Mouse (Mus musculus) heart, embryonic 12.5 days (tissue): ENCODE measurements around the gene Gpr15. TPM values are rescaled to one million over a fixed set of nuclear protein-coding genes. Genes with fewer than 3 reads are reported as not detected.

Source experiments
- ATAC-seq: fragments of 200-750 bp; cut with Nextera tagmentation; 2 replicates; pipeline ENCODE4 v1.8.0; 2017; ENCODE audit warnings: moderate TSS enrichment, moderate library complexity; ENCODE audit not compliant: insufficient number of reproducible peaks, low FRiP score
- H3K27ac ChIP-seq: fragments of 300-500 bp; sonication (generic); 2 replicates; pipeline ENCODE4 v1.5.1; 2016; ENCODE audit warnings: mild to moderate bottlenecking, moderate library complexity; ENCODE audit not compliant: poor library complexity, severe bottlenecking
- H3K27me3 ChIP-seq: fragments of 300-500 bp; sonication (generic); replicated peaks from 2 replicates; pipeline ENCODE4 v1.6.1; 2016; ENCODE audit warnings: mild to moderate bottlenecking, moderate library complexity
- H3K36me3 ChIP-seq: fragments of 300-500 bp; sonication (generic); 2 replicates; pipeline ENCODE4 v1.6.1; 2016; ENCODE audit warnings: mild to moderate bottlenecking, moderate library complexity
- H3K4me1 ChIP-seq: fragments of 300-500 bp; sonication (generic); replicated peaks from 2 replicates; pipeline ENCODE4 v1.6.1; 2016; ENCODE audit warnings: mild to moderate bottlenecking
- H3K4me2 ChIP-seq: fragments of 300-500 bp; sonication (generic); 2 replicates; pipeline ENCODE4 v1.6.1; 2016; ENCODE audit warnings: mild to moderate bottlenecking, moderate library complexity
- H3K4me3 ChIP-seq: fragments of 300-500 bp; sonication (generic); 2 replicates; pipeline ENCODE4 v1.5.1; 2016; ENCODE audit warnings: mild to moderate bottlenecking
- H3K9ac ChIP-seq: fragments of 300-500 bp; sonication (generic); 2 replicates; pipeline ENCODE4 v1.6.1; 2016; ENCODE audit warnings: mild to moderate bottlenecking, moderate library complexity
- H3K9me3 ChIP-seq: fragments of 300-500 bp; sonication (generic); replicated peaks from 2 replicates; pipeline ENCODE4 v1.6.1; 2016; ENCODE audit warnings: mild to moderate bottlenecking, moderate library complexity
- WGBS: fragments of 180-500 bp; shearing (Covaris S2); methylation state at CpG from one replicate; pipeline ENCODE4 v1.1.7; 2016; 5-methylcytosine and 5-hydroxymethylcytosine counted together
- polyA plus RNA-seq: library from polyadenylated mRNA; unstranded; fragments of >200 nt; fragmentation: Nextera tagmentation; extraction: Ambion mirVana; gene quantifications from 2 replicates; pipeline ENCODE4 v1.2.1, GENCODE M21; 2016

Gpr15 gene
- polyA plus RNA-seq: not detected in 2 replicates

DNA sequence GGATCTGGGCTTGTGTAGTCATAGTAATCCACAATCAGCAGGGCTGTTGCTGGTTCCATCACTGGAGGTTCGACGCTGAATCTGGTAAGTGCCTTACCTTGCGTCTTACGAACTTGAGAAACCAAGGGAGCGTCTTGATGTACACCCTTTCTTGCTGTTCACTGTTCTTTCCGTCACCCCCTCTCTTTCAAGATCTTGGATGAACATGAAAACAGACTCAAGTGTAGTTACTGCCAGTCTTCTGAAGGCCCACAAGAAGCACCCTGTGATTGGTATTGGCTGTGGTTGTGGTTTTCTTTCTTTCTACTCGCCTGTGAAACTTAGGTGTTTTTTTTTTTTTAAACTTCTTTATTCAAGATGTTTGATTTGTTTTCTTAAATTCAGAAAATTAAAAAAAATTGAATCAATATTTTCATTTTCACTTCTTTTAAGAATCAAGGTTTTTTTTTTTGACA lies at the start of gene Gpr15:
Gene Gpr15, minus strand, starts transcription at position 405 of the 455 bp plus-strand sequence.
- no peak for ATAC-seq
- no peaks in the 10 kb centered on the region for H3K4me1 ChIP-seq
- H3K27me3 ChIP-seq: no peaks in the 10 kb centered on the region
- no peak within 1 kb of the TSS for H3K9ac ChIP-seq
- no peaks in the 10 kb centered on the region for H3K36me3 ChIP-seq
- H3K4me3 ChIP-seq: no peak within 1 kb of the TSS
- no peaks in the 10 kb centered on the region for H3K9me3 ChIP-seq
- no peak within 1 kb of the TSS for H3K4me2 ChIP-seq
- no peak within 1 kb of the TSS for H3K27ac ChIP-seq
- 85% methylated on average over 7 of the region's 7 CpGs for WGBS

DNA sequence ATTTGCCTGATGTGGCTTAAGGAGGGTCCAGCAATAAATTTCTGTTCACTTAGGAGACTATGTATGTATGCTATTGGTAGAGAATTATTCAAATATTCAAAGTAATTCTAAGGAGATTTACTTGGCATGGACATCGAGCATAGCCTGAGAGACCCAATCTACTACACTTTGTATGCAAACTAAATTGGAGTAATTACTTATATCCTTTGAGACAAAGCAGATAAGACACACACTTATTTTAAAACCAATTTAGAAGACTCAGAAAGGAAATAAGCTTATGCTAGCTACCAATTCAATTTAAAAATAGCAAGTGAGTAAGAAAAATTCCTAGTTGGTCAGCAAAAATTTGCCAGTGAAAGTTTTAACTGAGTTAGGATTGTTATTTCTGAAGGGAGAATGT lies 44.2 kb upstream of the Gpr15 start, which contains the start of gene Olfr172:
Gene Olfr172, minus strand, starts transcription at position 101 of the 400 bp plus-strand sequence.
- Histone ChIP-seq H3K9me3 (0 out of 2 replicates have a peak, but pooled peaks cover 2% of the 10 kb centered on the region), H3K4me2 (no peak within 1 kb of the TSS), H3K27ac (no peak within 1 kb of the TSS), H3K4me1 (no peaks in the 10 kb centered on the region), H3K4me3 (no peak within 1 kb of the TSS), H3K27me3 (no peaks in the 10 kb centered on the region), H3K36me3 (no peaks in the 10 kb centered on the region), H3K9ac (no peak within 1 kb of the TSS)
- no peak for ATAC-seq
- 75% methylated on average over 1 of the region's 1 CpGs for WGBS

- no peak overlapping the region for H3K4me2 ChIP-seq
- ATAC-seq: no peak
- no peaks in the 10 kb centered on the region for H3K9me3 ChIP-seq
- no peak overlapping the region for H3K9ac ChIP-seq
- no peaks in the 10 kb centered on the region for H3K27me3 ChIP-seq
- H3K27ac ChIP-seq: no peak overlapping the region
- no peaks in the 10 kb centered on the region for H3K36me3 ChIP-seq
- no peak overlapping the region for H3K4me3 ChIP-seq
- no peaks in the 10 kb centered on the region for H3K4me1 ChIP-seq
These were observed 37.3 kb upstream of the Gpr15 start for GRCm38 (mm10) chr16:58756191-58756590.

- Histone ChIP-seq H3K27ac (no peak overlapping the region), H3K27me3 (no peaks in the 10 kb centered on the region), H3K36me3 (no peaks in the 10 kb centered on the region), H3K9me3 (no peaks in the 10 kb centered on the region), H3K9ac (no peak overlapping the region), H3K4me3 (no peak overlapping the region), H3K4me2 (no peak overlapping the region), H3K4me1 (peaks cover 5% of the 10 kb centered on the region)
- no peak for ATAC-seq
- 23% methylated on average over 1 of the region's 1 CpGs for WGBS
These were observed 32.4 kb upstream of the Gpr15 start for GRCm38 (mm10) chr16:58751314-58751713.

DNA sequence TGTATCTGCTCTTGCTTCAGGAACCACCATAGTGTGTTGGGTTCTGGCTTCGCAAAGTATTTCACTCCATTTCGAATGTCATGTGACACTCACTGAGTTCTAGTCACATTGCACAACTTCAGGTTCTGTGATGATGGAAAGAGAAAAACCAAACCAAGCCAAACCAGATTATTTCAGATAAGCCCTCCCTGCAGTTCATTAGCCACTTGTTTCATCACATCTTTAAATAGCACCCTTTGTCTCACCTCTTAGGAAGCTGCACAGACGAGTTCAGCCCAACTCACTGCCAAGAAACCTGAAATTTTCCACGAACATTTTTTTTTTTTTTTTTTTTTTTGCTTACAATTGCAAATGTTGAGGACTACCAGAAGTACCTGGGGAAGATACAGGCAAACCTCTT lies 27.8 kb upstream of the Gpr15 start:
- Histone ChIP-seq H3K9me3 (no peaks in the 10 kb centered on the region), H3K4me3 (no peak overlapping the region), H3K9ac (no peak overlapping the region), H3K4me2 (no peak overlapping the region), H3K27ac (no peak overlapping the region), H3K4me1 (peaks cover 5% of the 10 kb centered on the region), H3K27me3 (no peaks in the 10 kb centered on the region), H3K36me3 (no peaks in the 10 kb centered on the region)
- ATAC-seq: no peak
- 27% methylated on average over 4 of the region's 4 CpGs for WGBS

GRCm38 (mm10) chr16:58740751-58741150 lies 21.9 kb upstream of the Gpr15 start:
- no peak overlapping the region for H3K4me3 ChIP-seq
- no peaks in the 10 kb centered on the region for H3K27me3 ChIP-seq
- no peaks in the 10 kb centered on the region for H3K36me3 ChIP-seq
- ATAC-seq: no peak
- H3K4me1 ChIP-seq: no peaks in the 10 kb centered on the region
- WGBS: 86% methylated on average over 5 of the region's 5 CpGs
- no peaks in the 10 kb centered on the region for H3K9me3 ChIP-seq
- H3K4me2 ChIP-seq: no peak overlapping the region
- H3K27ac ChIP-seq: no peak overlapping the region
- H3K9ac ChIP-seq: no peak overlapping the region

DNA sequence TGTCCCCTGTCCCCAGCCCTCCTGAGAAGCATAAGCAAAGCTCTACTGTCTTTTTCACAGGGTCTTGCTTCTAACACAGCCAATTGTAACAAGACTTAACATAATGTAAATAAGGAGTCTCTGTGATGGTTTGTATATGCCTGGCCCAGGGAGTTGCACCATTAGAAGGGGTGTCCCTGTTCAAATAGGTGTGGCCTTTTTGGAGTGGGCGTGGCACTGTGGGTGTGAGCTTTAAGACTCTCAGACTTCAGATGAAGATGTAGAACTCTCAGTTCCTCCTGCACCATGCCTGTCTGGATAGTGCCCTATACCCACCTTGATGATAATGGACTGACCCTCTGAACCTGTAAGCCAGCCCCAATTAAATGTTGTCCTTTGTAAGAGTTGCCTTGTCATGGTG lies 19.9 kb upstream of the Gpr15 start:
- H3K27ac ChIP-seq: no peak overlapping the region
- no peaks in the 10 kb centered on the region for H3K27me3 ChIP-seq
- no peaks in the 10 kb centered on the region for H3K9me3 ChIP-seq
- no peak for ATAC-seq
- H3K4me2 ChIP-seq: no peak overlapping the region
- no peak overlapping the region for H3K9ac ChIP-seq
- 89% methylated on average over 1 of the region's 1 CpGs for WGBS
- H3K36me3 ChIP-seq: peaks cover 12% of the 10 kb centered on the region
- H3K4me1 ChIP-seq: no peaks in the 10 kb centered on the region
- H3K4me3 ChIP-seq: no peak overlapping the region

DNA sequence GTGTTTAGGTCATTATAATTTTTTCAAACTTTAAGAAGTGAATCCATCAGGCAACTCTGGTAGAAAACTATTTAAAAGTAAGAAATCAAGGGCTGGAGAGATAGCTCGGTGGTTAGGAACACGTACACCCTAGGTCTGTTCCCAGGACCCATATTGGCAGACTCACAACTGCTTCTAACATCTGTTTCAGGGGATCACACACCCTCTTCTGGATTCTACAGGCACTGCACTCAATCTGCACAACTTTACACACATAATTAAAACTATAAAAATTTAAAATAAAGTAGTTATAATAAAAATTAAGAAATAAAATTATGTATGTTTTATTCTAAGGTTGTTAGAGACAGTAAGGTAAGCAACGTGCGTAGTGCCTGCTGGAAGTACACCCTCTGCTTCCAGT lies 19.3 kb upstream of the Gpr15 start:
- H3K27ac ChIP-seq: no peak overlapping the region
- no peaks in the 10 kb centered on the region for H3K4me1 ChIP-seq
- H3K36me3 ChIP-seq: peaks cover 14% of the 10 kb centered on the region
- no peaks in the 10 kb centered on the region for H3K27me3 ChIP-seq
- no peaks in the 10 kb centered on the region for H3K9me3 ChIP-seq
- WGBS: 77% methylated on average over 4 of the region's 4 CpGs
- no peak for ATAC-seq
- H3K9ac ChIP-seq: no peak overlapping the region
- no peak overlapping the region for H3K4me2 ChIP-seq
- H3K4me3 ChIP-seq: no peak overlapping the region

DNA sequence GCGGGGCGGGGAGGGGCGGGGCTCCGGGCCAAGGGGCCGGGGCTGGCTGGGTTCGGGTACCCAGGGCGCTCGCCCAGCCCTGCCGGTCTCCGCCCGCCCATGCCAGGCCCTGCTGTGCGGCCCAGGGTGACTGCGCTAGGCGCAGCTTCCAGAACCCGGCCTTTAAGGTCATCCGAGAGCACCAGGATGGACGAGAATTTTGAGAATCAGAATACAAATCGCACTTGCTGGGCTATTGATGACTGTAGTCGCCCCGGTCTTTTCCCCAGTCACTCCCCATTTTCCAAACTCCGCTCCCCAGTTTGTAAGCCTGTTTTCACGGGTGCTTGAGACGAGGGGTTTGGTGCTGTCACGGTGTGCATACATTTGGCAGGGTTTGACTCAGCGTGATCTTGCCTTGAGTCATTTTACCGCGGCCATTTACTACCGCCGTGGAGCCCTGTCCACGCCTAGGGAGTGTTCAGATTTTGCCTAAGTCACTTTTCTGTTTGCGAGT lies 9.4 kb upstream of the Gpr15 start:
- Histone ChIP-seq H3K4me3 (peak overlapping the region; percentile 81), H3K27ac (peak overlapping the region; percentile 83), H3K9ac (peak overlapping the region; percentile 84), H3K9me3 (no peaks in the 10 kb centered on the region), H3K27me3 (no peaks in the 10 kb centered on the region), H3K4me2 (peak overlapping the region; percentile 67), H3K36me3 (peaks cover 36% of the 10 kb centered on the region), H3K4me1 (peaks cover 4% of the 10 kb centered on the region)
- WGBS: under 1% methylated on average over 23 of the region's 31 CpGs
- ATAC-seq: peak; percentile 91

DNA sequence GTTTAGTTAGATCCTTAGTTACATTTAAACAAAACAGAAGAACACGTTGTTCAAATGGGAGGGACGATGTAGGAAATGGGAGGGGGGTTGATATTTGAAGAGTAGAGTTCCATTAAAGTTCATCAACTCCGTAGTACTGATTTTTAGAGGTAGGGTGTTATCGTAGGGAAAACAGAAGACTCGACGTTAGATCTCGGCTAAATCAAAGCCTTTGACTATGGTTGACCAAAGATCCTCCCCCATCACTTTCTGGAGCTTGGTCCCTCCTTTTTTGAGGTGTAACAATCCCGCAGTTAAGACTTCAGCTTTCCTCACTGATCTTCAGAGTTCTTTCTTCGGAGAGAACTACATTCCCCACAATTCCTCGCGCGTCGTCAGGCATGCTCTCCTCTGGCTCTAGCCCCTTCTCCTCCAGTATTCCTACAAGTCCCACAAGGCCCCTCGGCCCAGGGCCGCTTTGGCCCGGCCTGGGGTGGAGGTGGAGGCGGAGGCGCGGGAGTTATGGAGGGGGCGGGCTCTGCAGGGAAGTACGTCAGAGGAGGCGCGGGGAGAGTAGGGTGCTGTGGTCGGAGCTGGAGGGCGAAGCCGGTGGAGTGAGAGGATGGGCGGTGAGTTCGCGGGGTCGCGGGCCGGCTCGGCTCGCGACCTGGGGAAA lies 8.7 kb upstream of the Gpr15 start, which contains the start of gene Cldnd1:
Gene Cldnd1, plus strand, starts transcription at position 434 of the 655 bp plus-strand sequence.
- Histone ChIP-seq H3K9me3 (no peaks in the 10 kb centered on the region), H3K9ac (peak within 1 kb of the TSS; percentile 84), H3K36me3 (peaks cover 30% of the 10 kb centered on the region), H3K4me1 (peaks cover 4% of the 10 kb centered on the region), H3K4me2 (peak within 1 kb of the TSS; percentile 67), H3K27me3 (no peaks in the 10 kb centered on the region), H3K27ac (peak within 1 kb of the TSS; percentile 83), H3K4me3 (peak within 1 kb of the TSS; percentile 81)
- WGBS: 3% methylated on average over 35 of the region's 35 CpGs
- ATAC-seq: peak; percentile 100

DNA sequence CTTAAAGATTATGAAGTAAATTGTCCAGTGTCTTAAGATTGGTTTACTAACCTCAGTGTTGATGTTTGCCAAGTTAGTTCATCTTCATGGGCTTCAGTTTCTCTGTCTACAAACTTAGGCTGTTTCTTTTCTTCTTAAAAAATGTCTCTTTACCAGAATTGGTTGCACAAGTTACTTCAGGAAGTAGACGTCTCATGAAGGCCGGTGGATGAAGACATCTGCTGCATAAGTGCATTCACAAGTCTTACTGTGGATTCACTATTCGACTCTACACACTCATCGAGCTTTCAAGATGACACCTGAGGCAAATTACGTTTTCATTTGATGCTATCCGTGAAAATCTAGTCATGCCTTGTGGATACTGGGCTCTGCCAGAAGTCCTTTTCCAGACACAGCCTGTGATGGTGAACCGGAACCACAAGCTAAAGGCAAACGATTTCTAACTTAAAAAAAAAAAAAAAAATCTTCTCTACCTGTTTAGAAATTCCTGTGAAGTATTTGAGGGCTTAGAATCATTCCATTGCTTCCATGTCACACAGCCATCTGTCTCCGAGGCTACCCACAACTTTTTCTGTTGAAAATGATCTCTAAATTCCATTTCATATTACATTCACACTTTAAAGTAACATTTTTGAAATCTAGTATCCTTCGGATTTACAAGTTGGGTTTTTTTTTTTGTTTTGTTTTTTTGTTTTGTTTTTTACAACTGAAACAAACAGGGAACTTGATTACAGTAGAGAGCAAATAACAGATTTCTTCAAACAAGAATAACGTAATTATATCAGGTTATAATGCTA lies 8.0 kb upstream of the Gpr15 start:
- Histone ChIP-seq H3K4me3 (peak overlapping the region; percentile 81; the same call in 1 of the 2 replicates), H3K27me3 (no peaks in the 10 kb centered on the region), H3K4me2 (no peak overlapping the region), H3K9ac (no peak overlapping the region), H3K36me3 (peaks cover 22% of the 10 kb centered on the region), H3K4me1 (peaks cover 4% of the 10 kb centered on the region), H3K9me3 (no peaks in the 10 kb centered on the region), H3K27ac (no peak overlapping the region)
- 77% methylated on average over 11 of the region's 11 CpGs for WGBS
- ATAC-seq: no peak
